Mouse (Mus musculus): ENCODE results near the gene Lbh. TPM values are rescaled to one million over a fixed set of nuclear protein-coding genes. Genes with fewer than 3 reads are reported as not detected.

Gene Lbh
- total and polyA plus RNA-seq, 2 experiments from 2014 or later = 4.6 to 79.4 TPM

GRCm38 (mm10) chr17:72890398-72890898 lies 27.7 kb upstream of the Lbh start:
- Histone ChIP-seq H3K9me3 (ENCODE audit: low read length) (no peaks in the 10 kb centered on the region), H3K4me3 (ENCODE audit: low read length) (no peak overlapping the region), H3K4me1 (ENCODE audit: insufficient read depth, low read length) (no peaks in the 10 kb centered on the region), H3K9ac (replicated peaks; ENCODE audit: low read length) (no peak overlapping the region), H3K4me2 (ENCODE audit: low read depth, low read length) (no peak overlapping the region), H3K27me3 (ENCODE audit: insufficient read depth, low read length) (no peaks in the 10 kb centered on the region), H3K27ac (no peak overlapping the region), H3K36me3 (ENCODE audit: insufficient read depth, low read length) (no peaks in the 10 kb centered on the region)
- no peak for TF ChIP-seq CTCF (IDR thresholded peaks at IDR 0.05; ENCODE audit: low read depth)
- 51% methylated on average over 8 of the region's 8 CpGs for WGBS
- ATAC-seq (peak; percentile 66), DNase-seq (ENCODE audit: low spot score) (no peak)

GRCm38 (mm10) chr17:72891556-72891955 lies 26.5 kb upstream of the Lbh start:
- no peak for ATAC-seq
- H3K4me3 ChIP-seq (ENCODE audit: low read length) = no peak overlapping the region
- H3K9me3 ChIP-seq (ENCODE audit: low read length) = no peaks in the 10 kb centered on the region
- no peak overlapping the region for H3K27ac ChIP-seq
- DNase-seq (ENCODE audit: low spot score) = no peak
- no peaks in the 10 kb centered on the region for H3K27me3 ChIP-seq (ENCODE audit: insufficient read depth, low read length)
- WGBS = 97% methylated on average over 6 of the region's 6 CpGs
- no peak overlapping the region for H3K9ac ChIP-seq (replicated peaks; ENCODE audit: low read length)
- H3K36me3 ChIP-seq (ENCODE audit: insufficient read depth, low read length) = no peaks in the 10 kb centered on the region
- TF ChIP-seq CTCF (IDR thresholded peaks at IDR 0.05; ENCODE audit: low read depth) = no peak
- H3K4me2 ChIP-seq (ENCODE audit: low read depth, low read length) = no peak overlapping the region
- H3K4me1 ChIP-seq (ENCODE audit: insufficient read depth, low read length) = no peaks in the 10 kb centered on the region

- Histone ChIP-seq H3K9me3 (ENCODE audit: low read length) (no peaks in the 10 kb centered on the region), H3K27ac (no peak overlapping the region), H3K4me1 (ENCODE audit: insufficient read depth, low read length) (no peaks in the 10 kb centered on the region), H3K4me3 (ENCODE audit: low read length) (no peak overlapping the region), H3K4me2 (ENCODE audit: low read depth, low read length) (no peak overlapping the region), H3K27me3 (ENCODE audit: insufficient read depth, low read length) (no peaks in the 10 kb centered on the region), H3K9ac (replicated peaks; ENCODE audit: low read length) (no peak overlapping the region), H3K36me3 (ENCODE audit: insufficient read depth, low read length) (no peaks in the 10 kb centered on the region)
- 96% methylated on average over 3 of the region's 3 CpGs for WGBS
- no peak for TF ChIP-seq CTCF (IDR thresholded peaks at IDR 0.05; ENCODE audit: low read depth)
- ATAC-seq (no peak), DNase-seq (ENCODE audit: low spot score) (no peak)
Measured at GRCm38 (mm10) chr17:72895506-72895905, 22.6 kb upstream of the Lbh start.

GRCm38 (mm10) chr17:72897076-72897475 lies 21.0 kb upstream of the Lbh start:
- Histone ChIP-seq H3K27me3 (ENCODE audit: insufficient read depth, low read length) (no peaks in the 10 kb centered on the region), H3K27ac (no peak overlapping the region), H3K4me1 (ENCODE audit: insufficient read depth, low read length) (no peaks in the 10 kb centered on the region), H3K4me2 (ENCODE audit: low read depth, low read length) (no peak overlapping the region), H3K4me3 (ENCODE audit: low read length) (no peak overlapping the region), H3K9ac (replicated peaks; ENCODE audit: low read length) (no peak overlapping the region), H3K36me3 (ENCODE audit: insufficient read depth, low read length) (no peaks in the 10 kb centered on the region), H3K9me3 (ENCODE audit: low read length) (no peaks in the 10 kb centered on the region)
- 88% methylated on average over 7 of the region's 7 CpGs for WGBS
- ATAC-seq (no peak), DNase-seq (ENCODE audit: low spot score) (no peak)
- TF ChIP-seq CTCF (IDR thresholded peaks at IDR 0.05; ENCODE audit: low read depth) = no peak

GRCm38 (mm10) chr17:72897961-72898360 lies 20.1 kb upstream of the Lbh start:
- WGBS = 93% methylated on average over 5 of the region's 5 CpGs
- DNase-seq (ENCODE audit: low spot score) (no peak), ATAC-seq (no peak)
- H3K4me2 ChIP-seq (ENCODE audit: low read depth, low read length) = no peak overlapping the region
- TF ChIP-seq CTCF (IDR thresholded peaks at IDR 0.05; ENCODE audit: low read depth) = no peak
- H3K4me1 ChIP-seq (ENCODE audit: insufficient read depth, low read length) = no peaks in the 10 kb centered on the region
- H3K27me3 ChIP-seq (ENCODE audit: insufficient read depth, low read length) = no peaks in the 10 kb centered on the region
- H3K9ac ChIP-seq (replicated peaks; ENCODE audit: low read length) = no peak overlapping the region
- no peak overlapping the region for H3K4me3 ChIP-seq (ENCODE audit: low read length)
- no peaks in the 10 kb centered on the region for H3K36me3 ChIP-seq (ENCODE audit: insufficient read depth, low read length)
- H3K9me3 ChIP-seq (ENCODE audit: low read length) = no peaks in the 10 kb centered on the region
- no peak overlapping the region for H3K27ac ChIP-seq

- ATAC-seq (no peak), DNase-seq (ENCODE audit: low spot score) (no peak)
- TF ChIP-seq CTCF (IDR thresholded peaks at IDR 0.05; ENCODE audit: low read depth) = no peak
- H3K27me3 ChIP-seq (ENCODE audit: insufficient read depth, low read length) = no peaks in the 10 kb centered on the region
- WGBS = 67% methylated on average over 3 of the region's 3 CpGs
- H3K4me3 ChIP-seq (ENCODE audit: low read length) = no peak overlapping the region
- no peaks in the 10 kb centered on the region for H3K36me3 ChIP-seq (ENCODE audit: insufficient read depth, low read length)
- H3K27ac ChIP-seq = no peak overlapping the region
- no peak overlapping the region for H3K4me2 ChIP-seq (ENCODE audit: low read depth, low read length)
- no peaks in the 10 kb centered on the region for H3K9me3 ChIP-seq (ENCODE audit: low read length)
- H3K4me1 ChIP-seq (ENCODE audit: insufficient read depth, low read length) = no peaks in the 10 kb centered on the region
- no peak overlapping the region for H3K9ac ChIP-seq (replicated peaks; ENCODE audit: low read length)
Measured at GRCm38 (mm10) chr17:72898775-72899174, 19.3 kb upstream of the Lbh start.

- Histone ChIP-seq H3K9me3 (ENCODE audit: low read length) (no peaks in the 10 kb centered on the region), H3K4me2 (ENCODE audit: low read depth, low read length) (no peak overlapping the region), H3K4me3 (ENCODE audit: low read length) (no peak overlapping the region), H3K36me3 (ENCODE audit: insufficient read depth, low read length) (no peaks in the 10 kb centered on the region), H3K27ac (no peak overlapping the region), H3K4me1 (ENCODE audit: insufficient read depth, low read length) (no peaks in the 10 kb centered on the region), H3K9ac (replicated peaks; ENCODE audit: low read length) (no peak overlapping the region), H3K27me3 (ENCODE audit: insufficient read depth, low read length) (no peaks in the 10 kb centered on the region)
- no peak for TF ChIP-seq CTCF (IDR thresholded peaks at IDR 0.05; ENCODE audit: low read depth)
- 89% methylated on average over 6 of the region's 6 CpGs for WGBS
- ATAC-seq (no peak), DNase-seq (ENCODE audit: low spot score) (no peak)
Measured at GRCm38 (mm10) chr17:72901021-72901420, 17.1 kb upstream of the Lbh start.

Measured in hindbrain, postnatal 0 days (tissue).